Mouse (Mus musculus): ENCODE results near the gene Sfrp5.

The Sfrp5 gene

GRCm38 (mm10) chr19:42205201-42205600 is 3.1 kb upstream of the Sfrp5 start:
- in situ Hi-C loops (cut with MboI; ENCODE audit: low pct_unique_long_range_greater_than_20kb in 1 of 2, low sequenced_read_pairs in 2 of 2, unreplicated experiment in 1 of 2): no loop called here

GRCm38 (mm10) chr19:42204306-42204705 is 2.3 kb upstream of the Sfrp5 start:
- in situ Hi-C loops (cut with MboI; ENCODE audit: low pct_unique_long_range_greater_than_20kb in 1 of 2, low sequenced_read_pairs in 2 of 2, unreplicated experiment in 1 of 2): no loop called here

GRCm38 (mm10) chr19:42202467-42202866 is 415 bp upstream of the Sfrp5 start:
- in situ Hi-C loops (cut with MboI; ENCODE audit: low pct_unique_long_range_greater_than_20kb in 1 of 2, low sequenced_read_pairs in 2 of 2, unreplicated experiment in 1 of 2): no loop called here

- in situ Hi-C loops (cut with MboI; ENCODE audit: low pct_unique_long_range_greater_than_20kb in 1 of 2, low sequenced_read_pairs in 2 of 2, unreplicated experiment in 1 of 2): no loop called here
These were observed 4.0 kb downstream of the Sfrp5 start for GRCm38 (mm10) chr19:42198026-42198425.

GRCm38 (mm10) chr19:42197066-42197465 is 5.0 kb downstream of the Sfrp5 start:
- in situ Hi-C loops (cut with MboI; ENCODE audit: low pct_unique_long_range_greater_than_20kb in 1 of 2, low sequenced_read_pairs in 2 of 2, unreplicated experiment in 1 of 2): no loop called here

- in situ Hi-C loops (cut with MboI; ENCODE audit: low pct_unique_long_range_greater_than_20kb in 1 of 2, low sequenced_read_pairs in 2 of 2, unreplicated experiment in 1 of 2): no loop called here
These were observed 5.7 kb downstream of the Sfrp5 start for GRCm38 (mm10) chr19:42196378-42196777.

- in situ Hi-C loops (cut with MboI; ENCODE audit: low pct_unique_long_range_greater_than_20kb in 1 of 2, low sequenced_read_pairs in 2 of 2, unreplicated experiment in 1 of 2): no loop called here
These were observed 8.7 kb downstream of the Sfrp5 start for GRCm38 (mm10) chr19:42193311-42193710.

- in situ Hi-C loops (cut with MboI; ENCODE audit: low pct_unique_long_range_greater_than_20kb in 1 of 2, low sequenced_read_pairs in 2 of 2, unreplicated experiment in 1 of 2): no loop called here
These were observed 11.6 kb downstream of the Sfrp5 start for GRCm38 (mm10) chr19:42190494-42190893.

- in situ Hi-C loops (cut with MboI; ENCODE audit: low pct_unique_long_range_greater_than_20kb in 1 of 2, low sequenced_read_pairs in 2 of 2, unreplicated experiment in 1 of 2): no loop called here
These were observed 12.3 kb downstream of the Sfrp5 start for GRCm38 (mm10) chr19:42189735-42190134.

GRCm38 (mm10) chr19:42182673-42183072 is 19.4 kb downstream of the Sfrp5 start:
- in situ Hi-C loops (cut with MboI; ENCODE audit: low pct_unique_long_range_greater_than_20kb in 1 of 2, low sequenced_read_pairs in 2 of 2, unreplicated experiment in 1 of 2): no loop called here

- in situ Hi-C loops (cut with MboI; ENCODE audit: low pct_unique_long_range_greater_than_20kb in 1 of 2, low sequenced_read_pairs in 2 of 2, unreplicated experiment in 1 of 2): no loop called here
These were observed 22.7 kb downstream of the Sfrp5 start for GRCm38 (mm10) chr19:42179356-42179755.

GRCm38 (mm10) chr19:42177461-42177860 is 24.6 kb downstream of the Sfrp5 start:
- in situ Hi-C loops (cut with MboI; ENCODE audit: low pct_unique_long_range_greater_than_20kb in 1 of 2, low sequenced_read_pairs in 2 of 2, unreplicated experiment in 1 of 2): no loop called here

- in situ Hi-C loops (cut with MboI; ENCODE audit: low pct_unique_long_range_greater_than_20kb in 1 of 2, low sequenced_read_pairs in 2 of 2, unreplicated experiment in 1 of 2): no loop called here
These were observed 25.2 kb downstream of the Sfrp5 start for GRCm38 (mm10) chr19:42176841-42177240.

GRCm38 (mm10) chr19:42170025-42170969 is 31.8 kb downstream of the Sfrp5 start:
- in situ Hi-C loops (cut with MboI; ENCODE audit: low pct_unique_long_range_greater_than_20kb in 1 of 2, low sequenced_read_pairs in 2 of 2, unreplicated experiment in 1 of 2): no loop called here

GRCm38 (mm10) chr19:42169322-42169975 is 32.6 kb downstream of the Sfrp5 start:
- in situ Hi-C loops (cut with MboI; ENCODE audit: low pct_unique_long_range_greater_than_20kb in 1 of 2, low sequenced_read_pairs in 2 of 2, unreplicated experiment in 1 of 2): no loop called here

GRCm38 (mm10) chr19:42167489-42167888 is 34.6 kb downstream of the Sfrp5 start:
- in situ Hi-C loops (cut with MboI; ENCODE audit: low pct_unique_long_range_greater_than_20kb in 1 of 2, low sequenced_read_pairs in 2 of 2, unreplicated experiment in 1 of 2): no loop called here

GRCm38 (mm10) chr19:42166766-42167165 is 35.3 kb downstream of the Sfrp5 start:
- in situ Hi-C loops (cut with MboI; ENCODE audit: low pct_unique_long_range_greater_than_20kb in 1 of 2, low sequenced_read_pairs in 2 of 2, unreplicated experiment in 1 of 2): no loop called here

GRCm38 (mm10) chr19:42166130-42166529 is 35.9 kb downstream of the Sfrp5 start:
- in situ Hi-C loops (cut with MboI; ENCODE audit: low pct_unique_long_range_greater_than_20kb in 1 of 2, low sequenced_read_pairs in 2 of 2, unreplicated experiment in 1 of 2): no loop called here

GRCm38 (mm10) chr19:42164188-42164587 is 37.9 kb downstream of the Sfrp5 start:
- in situ Hi-C loops (cut with MboI; ENCODE audit: low pct_unique_long_range_greater_than_20kb in 1 of 2, low sequenced_read_pairs in 2 of 2, unreplicated experiment in 1 of 2): loop anchor here in 1 of 2 experiments (5.0 kb wide), 1 partner anchor 122 kb away; no protein-coding TSS in a partner anchor

Data from mouse embryonic stem cell (cell line).